ENCODE assay signal across 12 mouse cellular contexts in genomic region chr10:18470351-18471060, GRCm38 (mm10).
DNase-seq lines count a peak whose midpoint lies in the region; ATAC-seq lines count a peak whose summit lies in the region.
"Had no signal": no experiment of that assay in that cellular context is flagged by ENCODE, and none has a peak within 500 bp of the region (broad histone marks: within the 10 kb centered on the region; RNA-seq: fewer than 3 reads in every experiment).

No protein-coding gene starts in this region.

- peak overlapping the region; percentile 35 for H3K4me3 ChIP-seq in hindbrain, embryonic 12.5 days
- H3K4me3 ChIP-seq in midbrain, embryonic 13.5 days (replicated peaks) = peak overlapping the region; percentile 29
- H3K4me3 ChIP-seq: erythroblast, embryonic 14.5 days had no signal

- H3K36me3 ChIP-seq in hindbrain, embryonic 12.5 days = peaks cover 11% of the 10 kb centered on the region; the same call in 1 of the 2 replicates
- peaks cover 9% of the 10 kb centered on the region for H3K36me3 ChIP-seq in midbrain, embryonic 13.5 days

- peak overlapping the region; percentile 58 for H3K4me2 ChIP-seq in hindbrain, embryonic 12.5 days (replicated peaks)
- H3K4me2 ChIP-seq in midbrain, embryonic 13.5 days (replicated peaks) = peak overlapping the region; percentile 60

- ATAC-seq in CD4-positive, CD25-positive, alpha-beta regulatory T cell, adult 4 months = no peak
- ATAC-seq in hindbrain, embryonic 12.5 days (ENCODE audit: low FRiP score) = peak; percentile 66
- peak; percentile 87 for ATAC-seq in midbrain, embryonic 13.5 days

- H3K4me1 ChIP-seq in hindbrain, embryonic 12.5 days = peaks cover 48% of the 10 kb centered on the region
- peaks cover 51% of the 10 kb centered on the region for H3K4me1 ChIP-seq in midbrain, embryonic 13.5 days (replicated peaks)

- WGBS in hindbrain, embryonic 12.5 days = 9% methylated on average over 20 of the region's 20 CpGs
- WGBS in midbrain, embryonic 13.5 days = 8% methylated on average over 20 of the region's 20 CpGs

- peak overlapping the region; percentile 94 for H3K27ac ChIP-seq in hindbrain, embryonic 12.5 days
- peak overlapping the region; percentile 85 for H3K27ac ChIP-seq in midbrain, embryonic 13.5 days

- peak overlapping the region; percentile 59 for H3K9ac ChIP-seq in hindbrain, embryonic 12.5 days
- H3K9ac ChIP-seq in midbrain, embryonic 13.5 days (replicated peaks) = peak overlapping the region; percentile 63
- H3K9ac ChIP-seq: lung, embryonic 14.5 days had no signal

- DNase-seq in CD4-positive, CD25-positive, alpha-beta regulatory T cell, adult 2 months (ENCODE audit: low read depth, low spot score) = peak; percentile 13
- peak; percentile 49 for DNase-seq in embryo, embryonic 11 days
- DNase-seq in layer of hippocampus, postnatal 25 days (ENCODE audit: extremely low spot score in 1 of 2, low spot score in 1 of 2) = no peak
- DNase-seq in layer of hippocampus, postnatal 10 days (ENCODE audit: low spot score in 2 of 2) = no peak
- DNase-seq in cerebellum, adult 18-20 months = no peak
- DNase-seq: heart, postnatal 36 days had no signal

- H3K27me3 ChIP-seq in hindbrain, embryonic 12.5 days = no peaks in the 10 kb centered on the region
- peaks cover 43% of the 10 kb centered on the region for H3K27me3 ChIP-seq in midbrain, embryonic 13.5 days
- H3K27me3 ChIP-seq: Patski had no signal

- H3K9me3 ChIP-seq in hindbrain, embryonic 12.5 days (replicated peaks) = no peaks in the 10 kb centered on the region
- H3K9me3 ChIP-seq in midbrain, embryonic 13.5 days = no peaks in the 10 kb centered on the region

Comparison
In these comparisons a context has a peak if more than half of its experiments do, and no peak if none do; other contexts are left out.
1. DNase-seq: peak in CD4-positive, CD25-positive, alpha-beta regulatory T cell, adult 2 months (single experiment) and embryo, embryonic 11 days (single experiment); none in layer of hippocampus, postnatal 25 days (0 of 2), layer of hippocampus, postnatal 10 days (0 of 2) and cerebellum, adult 18-20 months (0 of 2).